Mouse (Mus musculus) heart, postnatal 10 days (tissue): Measurements from ENCODE around the gene Ccdc92b. TPM values are rescaled to one million over a fixed set of nuclear protein-coding genes. Genes with fewer than 3 reads are reported as not detected.
A peak's percentile ranks its signal among the peaks of the same experiment; 100 is the strongest.

Source experiments
- DNase-seq, 2 experiments: peaks; one replicate each; pipeline ENCODE4 v3.0.0; 2021
- intact Hi-C: fragments of 180-260 bp; cut with DNase I; formaldehyde crosslinking; loops from one replicate; pipeline ENCODE4 v1.15.1; 2025
- total RNA-seq, 2 experiments: library from RNA; stranded (reverse); gene quantifications; 2 replicates each; pipeline ENCODE4 v1.2.3; 2021

Ccdc92b gene
- total RNA-seq, 2 experiments from 2014 or later: 0.45 to 0.52 TPM

DNA sequence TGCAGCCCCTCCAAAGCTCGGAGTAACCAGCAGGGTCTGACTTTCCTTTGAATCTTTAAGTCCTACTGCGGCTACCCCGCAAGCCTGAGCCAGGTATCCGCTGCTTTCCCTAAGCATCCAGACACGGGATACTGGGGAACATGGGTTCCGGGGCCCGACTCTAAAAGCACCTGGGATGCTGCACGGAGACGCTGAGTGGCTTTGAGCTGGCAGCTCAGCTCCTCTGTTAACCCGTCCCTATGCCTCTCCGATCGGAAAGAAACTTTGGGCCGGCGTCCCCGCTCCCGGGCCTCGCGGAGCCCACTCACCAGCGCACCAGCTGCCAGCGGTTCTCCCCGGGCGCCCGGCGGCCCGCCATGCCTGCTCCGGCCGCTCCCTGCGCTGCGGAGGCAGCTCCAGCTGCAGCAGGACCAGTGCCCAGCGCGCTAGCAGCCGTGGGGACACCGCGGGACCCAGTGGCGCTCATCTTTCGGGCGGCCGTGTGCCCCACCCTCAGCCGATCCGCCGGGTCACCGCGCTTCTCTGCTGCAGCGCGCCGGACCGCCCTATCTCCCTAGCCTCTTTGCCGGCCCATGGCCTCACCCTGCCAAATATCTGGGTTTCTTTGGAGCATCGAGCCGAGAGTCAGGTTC lies 8.7 kb upstream of the Ccdc92b start, which contains the start of gene Rap1gap2:
Gene Rap1gap2 (minus strand): TSS at position 371 of the 632 bp plus-strand sequence.
- intact Hi-C loops: no loop called here
- DNase-seq: peak; percentile 16 to 19

- intact Hi-C loops: no loop called here
- DNase-seq: no peak
Measured at GRCm38 (mm10) chr11:74611437-74611836, 8.0 kb upstream of the Ccdc92b start.

DNA sequence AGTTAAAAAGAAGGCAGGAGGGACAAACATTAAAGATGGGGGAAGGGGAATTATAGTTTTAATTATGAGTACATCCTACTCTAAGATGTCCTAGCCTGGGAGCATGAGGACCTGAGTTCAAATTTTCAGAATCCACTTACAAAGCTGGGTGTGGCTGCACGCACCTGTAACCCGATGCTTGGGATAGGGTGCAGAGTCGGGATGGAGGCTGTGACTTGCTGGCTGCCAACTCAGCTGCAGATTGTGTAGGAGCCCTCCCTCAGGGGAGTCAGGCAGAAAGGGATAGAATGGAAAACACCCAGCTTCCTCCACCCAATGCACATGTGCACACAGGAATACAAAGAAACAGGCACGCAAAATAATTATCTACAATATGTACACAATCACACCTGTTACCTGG lies 6.0 kb upstream of the Ccdc92b start:
- intact Hi-C loops: no loop called here
- no peak for DNase-seq

DNA sequence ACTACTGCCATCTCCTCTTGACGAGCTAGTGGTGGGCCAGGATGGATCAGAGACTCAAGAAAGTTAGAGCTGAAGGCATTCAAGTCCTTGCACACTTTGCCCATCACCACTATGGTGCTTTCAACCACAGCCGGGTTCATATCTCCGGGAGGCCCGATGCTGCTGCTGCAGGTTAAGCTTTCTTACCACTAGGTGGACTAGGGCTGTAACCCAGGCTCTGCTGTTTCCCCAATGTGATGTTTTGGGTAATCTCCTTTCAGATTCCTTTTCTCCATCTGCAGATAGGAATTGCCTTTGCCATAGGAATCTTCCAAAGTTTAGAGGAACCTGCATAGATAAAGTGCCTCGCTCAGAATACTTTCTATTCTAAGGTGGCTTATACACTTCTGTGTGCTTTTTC lies 3.8 kb upstream of the Ccdc92b start:
- intact Hi-C loops: no loop called here
- no peak for DNase-seq

- DNase-seq: no peak
- intact Hi-C loops: no loop called here
Measured at GRCm38 (mm10) chr11:74619956-74620300, 523 bp downstream of the Ccdc92b start.

DNA sequence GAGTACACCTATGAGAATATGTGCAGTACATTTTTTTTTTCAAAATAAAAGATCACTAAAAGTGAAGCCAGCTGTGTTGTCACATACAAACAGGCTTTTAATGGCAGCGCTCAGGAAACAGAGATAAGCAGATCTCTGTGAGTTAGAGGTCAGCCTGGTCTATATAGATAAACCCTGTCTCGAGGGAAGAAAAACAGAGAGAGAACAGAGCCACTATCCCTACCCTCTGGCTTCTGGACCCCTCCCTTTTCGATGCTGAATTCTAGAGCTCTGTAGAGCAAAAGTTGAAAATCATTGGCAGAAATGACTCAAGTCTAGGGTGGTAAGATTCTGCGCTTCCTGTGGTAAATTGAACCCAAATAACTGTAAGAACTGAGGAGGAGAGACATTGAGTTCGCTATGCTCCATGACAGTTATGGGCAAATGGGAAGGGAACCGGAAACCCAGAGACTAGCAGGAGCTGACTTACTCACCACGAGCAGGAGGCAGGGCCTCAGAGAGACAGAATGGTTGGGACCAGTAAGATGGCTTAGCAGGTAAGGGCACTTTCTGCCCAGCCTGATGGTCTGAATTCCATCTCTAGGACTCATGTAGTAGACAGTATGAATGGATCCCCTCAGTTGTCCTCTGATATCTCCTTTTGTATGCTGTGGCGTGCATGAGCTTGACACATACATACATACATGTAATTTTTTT lies 2.7 kb downstream of the Ccdc92b start:
- intact Hi-C loops: no loop called here
- DNase-seq: no peak

- intact Hi-C loops: no loop called here
- no peak for DNase-seq
Measured at GRCm38 (mm10) chr11:74623693-74624092, 4.3 kb downstream of the Ccdc92b start.

GRCm38 (mm10) chr11:74625333-74625732 lies 5.9 kb downstream of the Ccdc92b start:
- intact Hi-C loops: no loop called here
- DNase-seq: no peak

DNA sequence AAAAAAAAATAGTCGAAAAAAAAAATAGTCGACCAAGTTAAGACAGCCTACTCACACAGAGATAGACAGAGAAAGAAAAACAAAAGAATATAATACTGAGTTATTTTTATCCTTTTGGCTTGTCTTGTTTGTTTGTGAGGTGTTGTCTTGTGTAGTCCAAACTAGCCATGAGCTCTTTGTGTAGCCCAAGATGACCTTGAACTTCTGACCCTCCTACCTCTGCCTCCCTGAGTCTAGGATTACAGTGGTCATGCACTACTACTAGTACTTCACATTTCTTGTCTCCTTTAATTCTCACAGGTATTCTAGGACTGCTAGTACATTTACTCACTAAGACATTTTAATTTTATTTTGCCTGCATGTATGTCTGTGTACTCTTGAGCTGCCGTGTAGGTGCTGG lies 8.1 kb downstream of the Ccdc92b start:
- no peak for DNase-seq
- intact Hi-C loops: no loop called here

DNA sequence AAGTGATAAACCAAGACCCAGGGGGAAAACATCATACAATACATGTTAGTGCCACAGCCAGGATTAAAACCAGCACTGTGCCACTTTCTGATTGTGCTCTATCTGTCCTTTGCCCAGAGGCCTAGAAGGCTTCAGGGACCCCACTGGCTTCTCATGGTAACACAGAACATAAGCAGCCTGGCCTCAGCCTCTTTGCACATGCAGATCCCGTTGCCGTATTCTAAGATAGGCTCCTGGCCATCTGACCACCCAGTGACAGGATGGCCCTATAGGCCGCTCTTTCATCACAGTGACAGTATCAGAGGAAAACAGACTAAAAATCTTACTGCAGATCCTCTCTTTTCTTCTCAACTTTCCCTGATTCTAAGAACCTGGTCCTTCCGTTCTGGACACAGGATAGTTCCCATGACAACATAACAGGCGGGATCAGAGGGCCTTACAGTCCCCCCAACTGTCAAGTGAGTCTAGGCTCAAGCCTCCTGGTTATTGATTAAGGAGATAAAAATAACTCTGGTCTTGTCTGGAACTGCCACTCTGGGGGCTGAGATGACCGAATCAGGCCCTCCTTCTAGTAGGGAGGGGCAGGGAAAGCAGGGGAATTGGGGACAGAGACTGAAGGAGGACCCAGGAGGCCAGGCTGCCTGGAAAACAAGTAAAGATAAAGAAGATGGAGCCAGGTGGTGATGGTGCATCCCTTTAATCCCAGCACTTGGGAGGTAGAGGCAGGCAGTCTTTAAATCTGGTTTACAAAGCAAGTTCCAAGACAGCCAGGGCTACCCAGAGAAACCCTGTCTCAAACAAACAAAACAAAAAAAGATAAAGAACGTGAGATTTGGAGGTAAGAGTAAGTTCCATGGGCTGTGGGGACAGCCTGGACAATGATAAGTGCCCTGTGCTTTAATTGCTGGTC lies 12.7 kb downstream of the Ccdc92b start:
- no peak for DNase-seq
- intact Hi-C loops: no loop called here

DNA sequence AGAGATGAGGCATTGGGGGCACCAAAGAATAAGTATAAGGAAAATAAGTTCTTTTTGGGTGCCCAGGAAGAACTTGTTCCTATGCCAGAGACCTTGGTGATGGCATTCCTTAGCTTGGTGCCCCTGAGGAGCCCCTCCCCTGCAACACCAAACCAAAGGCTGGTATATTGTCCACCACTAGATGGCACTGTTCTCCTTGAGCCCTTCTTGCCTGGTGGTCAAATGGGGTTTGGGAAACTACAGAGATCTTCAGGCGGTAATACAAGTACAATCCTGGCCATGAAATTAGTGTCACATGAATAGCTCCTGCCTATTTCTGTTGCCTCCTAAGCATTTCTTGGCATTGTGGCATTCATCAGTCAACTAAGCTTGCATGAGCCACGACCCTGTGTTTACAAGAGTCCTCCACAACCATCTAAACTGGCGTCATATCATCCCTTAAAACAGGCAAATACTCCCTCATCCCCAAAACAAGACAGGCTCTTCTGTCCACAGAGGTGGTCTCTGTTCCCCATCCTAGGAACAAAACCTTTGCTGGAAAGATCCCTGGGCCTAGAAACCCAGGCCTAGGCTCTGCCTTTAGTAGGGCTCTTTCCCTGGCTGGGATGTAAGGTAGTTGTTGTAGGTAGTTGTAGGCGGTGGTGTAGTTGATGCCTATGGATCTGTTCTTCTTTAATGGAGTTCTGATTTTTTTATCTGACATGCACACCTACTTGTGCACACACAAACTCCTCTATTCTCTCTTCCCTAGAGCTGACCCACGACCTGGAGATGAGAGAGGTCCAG lies 15.3 kb downstream of the Ccdc92b start:
- intact Hi-C loops: no loop called here
- DNase-seq: peak; percentile 76 to 82

DNA sequence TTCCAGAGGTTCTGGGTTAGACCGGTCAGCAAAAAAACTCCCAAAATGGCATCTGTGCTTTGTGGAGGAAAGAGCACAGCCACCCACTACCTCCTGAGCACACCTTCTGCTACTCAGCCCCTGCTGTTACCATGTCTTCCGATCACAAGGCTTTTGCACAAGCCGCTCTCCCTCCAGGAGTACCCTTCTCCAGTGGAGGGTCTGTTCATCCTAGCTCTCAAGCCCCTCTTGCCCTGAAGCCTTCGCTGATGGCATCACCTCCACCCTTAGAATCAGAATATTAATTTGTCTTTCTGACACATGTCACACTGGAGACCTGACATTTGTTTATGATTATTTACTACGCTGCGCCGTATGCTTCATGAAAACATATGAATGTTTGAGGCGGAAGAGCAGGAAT lies 18.1 kb downstream of the Ccdc92b start:
- intact Hi-C loops: no loop called here
- no peak for DNase-seq

GRCm38 (mm10) chr11:74637971-74638790 lies 18.8 kb downstream of the Ccdc92b start:
- peak; percentile 87 to 88 for DNase-seq
- intact Hi-C loops: loop anchor here (2.0 kb wide), 2 partner anchors 131 to 177 kb away; no protein-coding TSS in a partner anchor

DNA sequence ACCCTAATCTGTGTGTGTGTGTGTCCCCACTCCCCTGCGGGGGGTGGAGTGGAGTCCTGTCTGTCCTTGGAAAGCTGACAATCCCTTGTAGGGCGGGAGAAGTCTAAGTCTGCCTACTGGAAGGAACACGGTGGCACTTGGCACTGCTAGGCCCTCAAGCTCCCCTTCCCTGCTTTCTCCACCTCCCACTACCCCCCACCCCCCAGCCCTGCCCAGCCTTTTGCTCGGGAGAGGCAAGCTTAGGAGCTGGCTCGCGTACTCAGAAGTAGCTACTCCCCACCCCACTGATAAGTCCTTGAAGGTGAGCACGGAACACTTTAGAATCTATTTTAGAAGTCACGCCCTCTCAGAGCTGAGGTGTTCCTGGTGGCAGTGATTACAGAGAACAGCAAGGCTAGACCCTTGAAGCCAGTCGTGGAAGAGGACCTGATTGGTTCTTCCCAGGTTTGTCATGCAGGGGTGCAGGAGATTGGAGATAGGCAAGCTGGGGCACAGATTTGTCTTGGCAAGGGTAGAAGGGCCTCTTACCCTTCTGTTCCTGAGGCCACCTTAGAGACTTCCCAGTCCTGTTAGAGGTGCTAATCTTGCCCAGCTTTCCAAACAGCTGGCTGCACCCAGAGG lies 19.5 kb downstream of the Ccdc92b start:
- DNase-seq: peak in 1 of 2 experiments; percentile 30
- intact Hi-C loops: loop anchor here (2.0 kb wide), 2 partner anchors 130 to 176 kb away; no protein-coding TSS in a partner anchor

DNA sequence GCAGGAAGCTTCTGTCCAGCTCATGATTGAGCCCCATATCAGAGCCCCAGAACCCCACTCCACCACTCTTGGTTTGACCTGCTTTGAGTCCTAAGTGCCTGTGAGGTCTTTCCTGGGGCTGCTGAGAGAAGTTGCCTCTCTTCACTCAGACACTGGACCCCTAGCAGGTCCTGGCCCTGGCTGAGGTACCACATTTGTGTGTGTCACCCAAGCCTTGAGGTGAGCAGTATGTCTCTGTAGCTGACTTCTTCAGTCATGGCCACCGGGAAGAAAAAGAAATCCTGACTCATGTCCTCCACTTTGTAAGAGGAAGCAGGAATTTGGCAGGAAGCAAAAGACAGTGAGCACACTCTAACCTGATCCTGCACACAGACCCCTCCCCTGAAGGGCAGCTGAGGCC lies 20.2 kb downstream of the Ccdc92b start:
- intact Hi-C loops: loop anchor here (2.0 kb wide), 2 partner anchors 129 to 175 kb away; no protein-coding TSS in a partner anchor
- no peak for DNase-seq

DNA sequence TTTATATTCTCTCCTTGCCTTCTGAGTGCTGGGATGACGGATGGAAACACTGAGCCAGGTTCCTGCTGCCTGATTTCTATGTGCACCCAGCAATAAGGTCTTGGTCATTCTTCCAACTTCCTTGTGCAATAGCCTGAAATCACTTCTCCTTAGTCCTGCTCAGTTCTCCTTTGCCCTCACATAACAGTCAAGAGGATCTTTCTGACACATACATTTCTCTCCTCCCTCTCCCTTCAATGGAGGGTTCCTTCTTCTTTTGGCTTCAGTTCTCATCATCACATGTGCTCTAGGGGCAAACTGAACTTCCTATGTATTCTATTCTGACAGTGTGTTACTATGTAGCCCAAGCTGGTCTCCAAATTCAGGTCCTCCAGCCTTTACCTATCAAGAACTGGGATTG lies 28.6 kb downstream of the Ccdc92b start:
- DNase-seq: no peak

GRCm38 (mm10) chr11:74648676-74649075 lies 29.3 kb downstream of the Ccdc92b start:
- intact Hi-C loops: no loop called here
- no peak for DNase-seq

More for the DNA sequence above, 28.6 kb downstream of the Ccdc92b start:
- intact Hi-C loops: no loop called here

- DNase-seq: peak; percentile 99
- intact Hi-C loops: no loop called here
Measured at GRCm38 (mm10) chr11:74649095-74649646, 29.8 kb downstream of the Ccdc92b start, which contains the start of gene Cluh. Gene Cluh (plus strand): TSS chr11:74649495.
